Mouse (Mus musculus): Measurements from ENCODE around the gene Spin1. TPM values are rescaled to one million over a fixed set of nuclear protein-coding genes. Genes with fewer than 3 reads are reported as not detected.
A peak's percentile ranks its signal among the peaks of the same experiment; 100 is the strongest.

Spin1 gene
- polyA plus RNA-seq, 1 experiment from 2014 or later = 90.7 TPM

- Histone ChIP-seq H3K27ac (no peak overlapping the region), H3K4me1 (peaks cover 48% of the 10 kb centered on the region), H3K4me2 (no peak overlapping the region), H3K9ac (no peak overlapping the region), H3K27me3 (no peaks in the 10 kb centered on the region), H3K9me3 (no peaks in the 10 kb centered on the region), H3K36me3 (peaks cover 6% of the 10 kb centered on the region; the same call in 1 of the 2 replicates), H3K4me3 (no peak overlapping the region)
- no peak for ATAC-seq (ENCODE audit: insufficient number of reproducible peaks, low FRiP score, low TSS enrichment, low read depth)
- 31% methylated on average over 1 of the region's 1 CpGs for WGBS
Observed at GRCm38 (mm10) chr13:51121966-51122365, 21.3 kb downstream of the Spin1 start.

- Histone ChIP-seq H3K9ac (no peak overlapping the region), H3K9me3 (no peaks in the 10 kb centered on the region), H3K27me3 (no peaks in the 10 kb centered on the region), H3K4me1 (peaks cover 48% of the 10 kb centered on the region), H3K27ac (peak overlapping the region; percentile 17; the same call in 1 of the 2 replicates), H3K36me3 (peaks cover 6% of the 10 kb centered on the region; the same call in 1 of the 2 replicates), H3K4me3 (no peak overlapping the region), H3K4me2 (no peak overlapping the region)
- no peak for ATAC-seq (ENCODE audit: insufficient number of reproducible peaks, low FRiP score, low TSS enrichment, low read depth)
- WGBS = 71% methylated on average over 8 of the region's 8 CpGs
Observed at GRCm38 (mm10) chr13:51122771-51123170, 22.1 kb downstream of the Spin1 start.

- WGBS = 62% methylated on average over 8 of the region's 8 CpGs
- peaks cover 30% of the 10 kb centered on the region for H3K4me1 ChIP-seq
- no peaks in the 10 kb centered on the region for H3K27me3 ChIP-seq
- H3K4me3 ChIP-seq = no peak overlapping the region
- H3K36me3 ChIP-seq = peaks cover 16% of the 10 kb centered on the region
- ATAC-seq (ENCODE audit: insufficient number of reproducible peaks, low FRiP score, low TSS enrichment, low read depth) = no peak
- no peak overlapping the region for H3K9ac ChIP-seq
- no peak overlapping the region for H3K27ac ChIP-seq
- no peak overlapping the region for H3K4me2 ChIP-seq
- no peaks in the 10 kb centered on the region for H3K9me3 ChIP-seq
Observed at GRCm38 (mm10) chr13:51125357-51125756, 24.7 kb downstream of the Spin1 start.

- Histone ChIP-seq H3K36me3 (peaks cover 32% of the 10 kb centered on the region), H3K27me3 (no peaks in the 10 kb centered on the region), H3K27ac (no peak overlapping the region), H3K9ac (no peak overlapping the region), H3K4me2 (no peak overlapping the region), H3K9me3 (no peaks in the 10 kb centered on the region), H3K4me1 (peaks cover 11% of the 10 kb centered on the region), H3K4me3 (no peak overlapping the region)
- no peak for ATAC-seq (ENCODE audit: insufficient number of reproducible peaks, low FRiP score, low TSS enrichment, low read depth)
- 88% methylated on average over 2 of the region's 2 CpGs for WGBS
Observed at GRCm38 (mm10) chr13:51127906-51128305, 27.2 kb downstream of the Spin1 start.

- H3K9me3 ChIP-seq = no peaks in the 10 kb centered on the region
- H3K36me3 ChIP-seq = peaks cover 32% of the 10 kb centered on the region
- H3K4me2 ChIP-seq = no peak overlapping the region
- H3K27me3 ChIP-seq = no peaks in the 10 kb centered on the region
- H3K9ac ChIP-seq = no peak overlapping the region
- H3K27ac ChIP-seq = no peak overlapping the region
- H3K4me3 ChIP-seq = no peak overlapping the region
- H3K4me1 ChIP-seq = peaks cover 7% of the 10 kb centered on the region; the same call in 1 of the 2 replicates
- 78% methylated on average over 7 of the region's 7 CpGs for WGBS
- no peak for ATAC-seq (ENCODE audit: insufficient number of reproducible peaks, low FRiP score, low TSS enrichment, low read depth)
Observed at GRCm38 (mm10) chr13:51128417-51128816, 27.7 kb downstream of the Spin1 start.

- no peak overlapping the region for H3K27ac ChIP-seq
- H3K4me3 ChIP-seq = no peak overlapping the region
- no peaks in the 10 kb centered on the region for H3K4me1 ChIP-seq
- WGBS = 85% methylated on average over 10 of the region's 10 CpGs
- H3K9me3 ChIP-seq = no peaks in the 10 kb centered on the region
- no peaks in the 10 kb centered on the region for H3K27me3 ChIP-seq
- H3K36me3 ChIP-seq = peaks cover 38% of the 10 kb centered on the region
- H3K4me2 ChIP-seq = no peak overlapping the region
- ATAC-seq (ENCODE audit: insufficient number of reproducible peaks, low FRiP score, low TSS enrichment, low read depth) = no peak
- H3K9ac ChIP-seq = no peak overlapping the region
Observed at GRCm38 (mm10) chr13:51131179-51131578, 30.5 kb downstream of the Spin1 start.

GRCm38 (mm10) chr13:51136315-51136714 lies 35.6 kb downstream of the Spin1 start:
- no peaks in the 10 kb centered on the region for H3K27me3 ChIP-seq
- no peaks in the 10 kb centered on the region for H3K9me3 ChIP-seq
- H3K27ac ChIP-seq = no peak overlapping the region
- H3K4me3 ChIP-seq = no peak overlapping the region
- ATAC-seq (ENCODE audit: insufficient number of reproducible peaks, low FRiP score, low TSS enrichment, low read depth) = no peak
- peaks cover 8% of the 10 kb centered on the region for H3K4me1 ChIP-seq
- no peak overlapping the region for H3K4me2 ChIP-seq
- no peak overlapping the region for H3K9ac ChIP-seq
- peaks cover 40% of the 10 kb centered on the region for H3K36me3 ChIP-seq
- 85% methylated on average over 4 of the region's 4 CpGs for WGBS

- H3K27me3 ChIP-seq = no peaks in the 10 kb centered on the region
- peaks cover 40% of the 10 kb centered on the region for H3K36me3 ChIP-seq
- H3K27ac ChIP-seq = 0 out of 2 replicates have a peak overlapping the region, but pooled peaks have one; percentile 24
- peaks cover 8% of the 10 kb centered on the region for H3K4me1 ChIP-seq
- no peak overlapping the region for H3K4me2 ChIP-seq
- no peak overlapping the region for H3K9ac ChIP-seq
- H3K4me3 ChIP-seq = no peak overlapping the region
- no peaks in the 10 kb centered on the region for H3K9me3 ChIP-seq
- no peak for ATAC-seq (ENCODE audit: insufficient number of reproducible peaks, low FRiP score, low TSS enrichment, low read depth)
- 49% methylated on average over 2 of the region's 2 CpGs for WGBS
Observed at GRCm38 (mm10) chr13:51136996-51137701, 36.5 kb downstream of the Spin1 start.

GRCm38 (mm10) chr13:51137702-51138031 lies 37.0 kb downstream of the Spin1 start:
- ATAC-seq (ENCODE audit: insufficient number of reproducible peaks, low FRiP score, low TSS enrichment, low read depth) = no peak
- Histone ChIP-seq H3K27ac (no peak overlapping the region), H3K9ac (no peak overlapping the region), H3K27me3 (no peaks in the 10 kb centered on the region), H3K4me2 (no peak overlapping the region), H3K4me3 (no peak overlapping the region), H3K4me1 (peaks cover 8% of the 10 kb centered on the region), H3K9me3 (no peaks in the 10 kb centered on the region), H3K36me3 (peaks cover 38% of the 10 kb centered on the region)

- Histone ChIP-seq H3K36me3 (peaks cover 36% of the 10 kb centered on the region), H3K4me1 (no peaks in the 10 kb centered on the region), H3K27me3 (no peaks in the 10 kb centered on the region), H3K4me3 (no peak overlapping the region), H3K27ac (no peak overlapping the region), H3K4me2 (no peak overlapping the region), H3K9me3 (no peaks in the 10 kb centered on the region), H3K9ac (no peak overlapping the region)
- WGBS = 76% methylated on average over 1 of the region's 1 CpGs
- ATAC-seq (ENCODE audit: insufficient number of reproducible peaks, low FRiP score, low TSS enrichment, low read depth) = no peak
Observed at GRCm38 (mm10) chr13:51147106-51147505, 46.4 kb downstream of the Spin1 start.

- H3K9ac ChIP-seq = no peak overlapping the region
- no peaks in the 10 kb centered on the region for H3K9me3 ChIP-seq
- no peaks in the 10 kb centered on the region for H3K4me1 ChIP-seq
- H3K36me3 ChIP-seq = peaks cover 55% of the 10 kb centered on the region
- H3K27ac ChIP-seq = no peak overlapping the region
- no peak overlapping the region for H3K4me3 ChIP-seq
- H3K4me2 ChIP-seq = no peak overlapping the region
- 84% methylated on average over 4 of the region's 4 CpGs for WGBS
- H3K27me3 ChIP-seq = no peaks in the 10 kb centered on the region
- ATAC-seq (ENCODE audit: insufficient number of reproducible peaks, low FRiP score, low TSS enrichment, low read depth) = no peak
Observed at GRCm38 (mm10) chr13:51152966-51153669, 52.4 kb downstream of the Spin1 start.

- Histone ChIP-seq H3K4me2 (no peak overlapping the region), H3K36me3 (peaks cover 55% of the 10 kb centered on the region), H3K4me1 (no peaks in the 10 kb centered on the region), H3K9ac (no peak overlapping the region), H3K27ac (no peak overlapping the region), H3K27me3 (no peaks in the 10 kb centered on the region), H3K9me3 (no peaks in the 10 kb centered on the region), H3K4me3 (no peak overlapping the region)
- WGBS = 90% methylated on average over 4 of the region's 4 CpGs
- ATAC-seq (ENCODE audit: insufficient number of reproducible peaks, low FRiP score, low TSS enrichment, low read depth) = no peak
Observed at GRCm38 (mm10) chr13:51153670-51154030, 53.0 kb downstream of the Spin1 start.

Measured in limb, embryonic 15.5 days (tissue).